Comparison of ENCODE assay signal across 8 mouse cellular contexts in genomic region chr2:10081453-10082080, GRCm38 (mm10). TPM values are rescaled to one million over a fixed set of nuclear protein-coding genes. Genes with fewer than 3 reads are reported as not detected.
DNase-seq lines count a peak whose midpoint lies in the region; ATAC-seq and TF ChIP-seq lines count a peak whose summit lies in the region.

No protein-coding gene starts in this region.

- no peak for TF ChIP-seq CTCF in cerebellum, adult 2 months (IDR thresholded peaks at IDR 0.05; ENCODE audit: borderline replicate concordance, insufficient read depth, low read depth, low read length)

- WGBS in heart, embryonic 12.5 days = 87% methylated on average over 5 of the region's 5 CpGs
- WGBS in embryonic facial prominence, embryonic 10.5 days = 85% methylated on average over 5 of the region's 5 CpGs
- WGBS in hindbrain, embryonic 16.5 days = 88% methylated on average over 5 of the region's 5 CpGs
- 88% methylated on average over 5 of the region's 5 CpGs for WGBS in midbrain, embryonic 12.5 days
- WGBS in cerebellum, adult 2 months = 80% methylated on average over 5 of the region's 5 CpGs

- peaks cover 38% of the 10 kb centered on the region for H3K4me1 ChIP-seq in heart, embryonic 12.5 days (replicated peaks)
- peaks cover 27% of the 10 kb centered on the region for H3K4me1 ChIP-seq in embryonic facial prominence, embryonic 10.5 days
- peaks cover 29% of the 10 kb centered on the region for H3K4me1 ChIP-seq in hindbrain, embryonic 16.5 days (ENCODE audit: control insufficient read depth, insufficient read depth, low read depth, low read length)
- peaks cover 31% of the 10 kb centered on the region for H3K4me1 ChIP-seq in midbrain, embryonic 12.5 days
- peaks cover 14% of the 10 kb centered on the region; the same call in 1 of the 2 replicates for H3K4me1 ChIP-seq in cerebellum, adult 2 months (ENCODE audit: control insufficient read depth, insufficient read depth, low read length)

- no peak overlapping the region for H3K27ac ChIP-seq in heart, embryonic 12.5 days (ENCODE audit: poor library complexity, severe bottlenecking)
- no peak overlapping the region for H3K27ac ChIP-seq in embryonic facial prominence, embryonic 10.5 days (replicated peaks)
- H3K27ac ChIP-seq in hindbrain, embryonic 16.5 days (ENCODE audit: low read depth, low read length) = no peak overlapping the region
- no peak overlapping the region for H3K27ac ChIP-seq in midbrain, embryonic 12.5 days (replicated peaks)
- no peak overlapping the region for H3K27ac ChIP-seq in cerebellum, adult 2 months (ENCODE audit: insufficient read depth, low read length)

- peak overlapping the region; percentile 13; the same call in 1 of the 2 replicates for H3K9ac ChIP-seq in heart, embryonic 12.5 days
- H3K9ac ChIP-seq in hindbrain, embryonic 16.5 days (ENCODE audit: low read depth, low read length) = 0 out of 2 replicates have a peak overlapping the region, but pooled peaks have one; percentile 31
- peak overlapping the region; percentile 71; the same call in 1 of the 2 replicates for H3K9ac ChIP-seq in midbrain, embryonic 12.5 days (replicated peaks)

- no peak for DNase-seq in heart, postnatal 4 days
- no peak for DNase-seq in embryonic facial prominence, embryonic 10.5 days (ENCODE audit: low spot score)
- DNase-seq in cerebellum, adult 2 months = no peak
- no peak for DNase-seq in frontal cortex, postnatal 10 days (ENCODE audit: low spot score in 2 of 2)
- no peak for DNase-seq in left cerebral cortex, adult 18-20 months (ENCODE audit: low spot score in 2 of 2)

- no peaks in the 10 kb centered on the region for H3K27me3 ChIP-seq in heart, embryonic 12.5 days (replicated peaks)
- no peaks in the 10 kb centered on the region for H3K27me3 ChIP-seq in embryonic facial prominence, embryonic 10.5 days (replicated peaks; ENCODE audit: low read depth, poor library complexity, severe bottlenecking)
- no peaks in the 10 kb centered on the region for H3K27me3 ChIP-seq in hindbrain, embryonic 16.5 days (replicated peaks; ENCODE audit: control insufficient read depth, insufficient read depth, low read length)
- no peaks in the 10 kb centered on the region for H3K27me3 ChIP-seq in midbrain, embryonic 12.5 days
- no peaks in the 10 kb centered on the region for H3K27me3 ChIP-seq in cerebellum, adult 2 months (ENCODE audit: control insufficient read depth, insufficient read depth, low read length)

- TF ChIP-seq POLR2A in cerebellum, adult 2 months (IDR thresholded peaks at IDR 0.05; ENCODE audit: borderline replicate concordance, insufficient read depth, low read length) = no peak

- H3K4me3 ChIP-seq in heart, embryonic 12.5 days = peak overlapping the region; percentile 92
- H3K4me3 ChIP-seq in embryonic facial prominence, embryonic 10.5 days = peak overlapping the region; percentile 72
- H3K4me3 ChIP-seq in hindbrain, embryonic 16.5 days (ENCODE audit: low read length) = peak overlapping the region; percentile 95
- peak overlapping the region; percentile 79 for H3K4me3 ChIP-seq in midbrain, embryonic 12.5 days
- H3K4me3 ChIP-seq in cerebellum, adult 2 months (replicated peaks; ENCODE audit: insufficient read depth, low read depth, low read length) = no peak overlapping the region

- no peak for ATAC-seq in heart, embryonic 12.5 days (ENCODE audit: insufficient number of reproducible peaks, low FRiP score)
- ATAC-seq in hindbrain, embryonic 16.5 days = no peak
- ATAC-seq in midbrain, embryonic 12.5 days (ENCODE audit: low FRiP score, low read depth) = no peak

- H3K9me3 ChIP-seq in heart, embryonic 12.5 days (replicated peaks) = no peaks in the 10 kb centered on the region
- no peaks in the 10 kb centered on the region for H3K9me3 ChIP-seq in embryonic facial prominence, embryonic 10.5 days
- H3K9me3 ChIP-seq in hindbrain, embryonic 16.5 days (ENCODE audit: control insufficient read depth, low read length) = no peaks in the 10 kb centered on the region
- no peaks in the 10 kb centered on the region for H3K9me3 ChIP-seq in midbrain, embryonic 12.5 days

- peak overlapping the region; percentile 78 for H3K4me2 ChIP-seq in heart, embryonic 12.5 days
- H3K4me2 ChIP-seq in hindbrain, embryonic 16.5 days (ENCODE audit: low read length) = peak overlapping the region; percentile 86
- H3K4me2 ChIP-seq in midbrain, embryonic 12.5 days (replicated peaks) = peak overlapping the region; percentile 71

- H3K36me3 ChIP-seq in heart, embryonic 12.5 days = peaks cover 23% of the 10 kb centered on the region
- H3K36me3 ChIP-seq in embryonic facial prominence, embryonic 10.5 days (replicated peaks) = peaks cover 44% of the 10 kb centered on the region
- no peaks in the 10 kb centered on the region for H3K36me3 ChIP-seq in hindbrain, embryonic 16.5 days (ENCODE audit: control insufficient read depth, insufficient read depth, low read length)
- H3K36me3 ChIP-seq in midbrain, embryonic 12.5 days = peaks cover 20% of the 10 kb centered on the region

RNA-seq across cellular contexts. Expression of gene Kin, which starts 1.2 kb away (rescaled TPM):
- polyA plus RNA-seq in heart, embryonic 12.5 days (2016; fragmentation: Nextera tagmentation; extraction: Ambion mirVana) = 19.1 and 23.2 TPM in 2 replicates
- 10 to 100 TPM in 1 of 2 experiments, 1 to 10 TPM in 1; 9.9 to 12.7 TPM for total RNA-seq in heart, postnatal 4 days (2021)
- polyA plus RNA-seq in embryonic facial prominence, embryonic 10.5 days (2016; fragmentation: Nextera tagmentation; extraction: Ambion mirVana) = 35.5 and 37.7 TPM in 2 replicates
- 24.1 and 26.1 TPM in 2 replicates for polyA plus RNA-seq in hindbrain, embryonic 16.5 days (2015; fragmentation: Nextera tagmentation; extraction: Ambion mirVana)
- 38.8 and 41.6 TPM in 2 replicates for polyA plus RNA-seq in midbrain, embryonic 12.5 days (2016; fragmentation: Nextera tagmentation; extraction: Ambion mirVana)
- 14.8 and 16.7 TPM in 2 replicates for polyA plus RNA-seq in cerebellum, adult 2 months (2012; rRNA removed)
- 10 to 100 TPM; 11.1 to 11.9 TPM for total RNA-seq in left cerebral cortex, adult 18-20 months (2021)

RNA-seq across cellular contexts. Expression of gene Atp5c1, which starts 1.3 kb away (rescaled TPM):
- 1,074 and 1,086 TPM in 2 replicates for polyA plus RNA-seq in heart, embryonic 12.5 days (2016; fragmentation: Nextera tagmentation; extraction: Ambion mirVana)
- 1,000 to 10,000 TPM; 1,094 to 1,159 TPM for total RNA-seq in heart, postnatal 4 days (2021)
- polyA plus RNA-seq in embryonic facial prominence, embryonic 10.5 days (2016; fragmentation: Nextera tagmentation; extraction: Ambion mirVana) = 498 and 511 TPM in 2 replicates
- 594 and 656 TPM in 2 replicates for polyA plus RNA-seq in hindbrain, embryonic 16.5 days (2015; fragmentation: Nextera tagmentation; extraction: Ambion mirVana)
- 455 and 462 TPM in 2 replicates for polyA plus RNA-seq in midbrain, embryonic 12.5 days (2016; fragmentation: Nextera tagmentation; extraction: Ambion mirVana)
- polyA plus RNA-seq in cerebellum, adult 2 months (2012; rRNA removed) = 527 TPM in 2 replicates
- total RNA-seq in left cerebral cortex, adult 18-20 months (2021) = 100 to 1,000 TPM; 251 to 268 TPM

RNA-seq across cellular contexts. Expression of gene Taf3, which starts 33.2 kb away (rescaled TPM):
- 8.9 and 9.4 TPM in 2 replicates for polyA plus RNA-seq in heart, embryonic 12.5 days (2016; fragmentation: Nextera tagmentation; extraction: Ambion mirVana)
- 1 to 10 TPM; 8.4 to 8.6 TPM for total RNA-seq in heart, postnatal 4 days (2021)
- polyA plus RNA-seq in embryonic facial prominence, embryonic 10.5 days (2016; fragmentation: Nextera tagmentation; extraction: Ambion mirVana) = 16.1 and 17.3 TPM in 2 replicates
- polyA plus RNA-seq in hindbrain, embryonic 16.5 days (2015; fragmentation: Nextera tagmentation; extraction: Ambion mirVana) = 11.4 and 12.4 TPM in 2 replicates
- polyA plus RNA-seq in midbrain, embryonic 12.5 days (2016; fragmentation: Nextera tagmentation; extraction: Ambion mirVana) = 17.8 and 18.1 TPM in 2 replicates
- 13.0 and 13.1 TPM in 2 replicates for polyA plus RNA-seq in cerebellum, adult 2 months (2012; rRNA removed)
- total RNA-seq in left cerebral cortex, adult 18-20 months (2021) = 10 to 100 TPM; 14.3 to 17.1 TPM

RNA-seq across cellular contexts. Expression of gene Itih2, which starts 49.6 kb away (rescaled TPM):
- 0.53 and 4.5 TPM in 2 replicates for polyA plus RNA-seq in heart, embryonic 12.5 days (2016; fragmentation: Nextera tagmentation; extraction: Ambion mirVana)
- total RNA-seq in heart, postnatal 4 days (2021) = under 1 TPM; 0.52 to 0.57 TPM
- polyA plus RNA-seq in embryonic facial prominence, embryonic 10.5 days (2016; fragmentation: Nextera tagmentation; extraction: Ambion mirVana) = 0.06 and 0.15 TPM in 2 replicates
- 4.8 and 4.9 TPM in 2 replicates for polyA plus RNA-seq in hindbrain, embryonic 16.5 days (2015; fragmentation: Nextera tagmentation; extraction: Ambion mirVana)
- polyA plus RNA-seq in midbrain, embryonic 12.5 days (2016; fragmentation: Nextera tagmentation; extraction: Ambion mirVana) = 0.33 and 0.36 TPM in 2 replicates
- polyA plus RNA-seq in cerebellum, adult 2 months (2012; rRNA removed) = 1.9 and 3.3 TPM in 2 replicates
- 1 to 10 TPM; 1.2 to 2.7 TPM for total RNA-seq in left cerebral cortex, adult 18-20 months (2021)

Comparison
In these comparisons a context has a peak if more than half of its experiments do, and no peak if none do; other contexts are left out.
1. H3K9ac ChIP-seq: peak in every context shown above with its lines; median percentile 71 in midbrain, embryonic 12.5 days; 31 in hindbrain, embryonic 16.5 days; 13 in heart, embryonic 12.5 days.